ENCODE assay signal across 9 mouse cellular contexts in genomic region chr1:158654571-158655205, GRCm38 (mm10).
DNase-seq lines count a peak whose midpoint lies in the region; ATAC-seq lines count a peak whose summit lies in the region.
"Had no signal": no experiment of that assay in that cellular context is flagged by ENCODE, and none has a peak within 500 bp of the region (broad histone marks: within the 10 kb centered on the region; RNA-seq: fewer than 3 reads in every experiment).

No protein-coding gene starts in this region.

- H3K4me2 ChIP-seq in kidney, embryonic 15.5 days = no peak overlapping the region
- H3K4me2 ChIP-seq in midbrain, embryonic 15.5 days = no peak overlapping the region
- H3K4me2 ChIP-seq: lung, embryonic 15.5 days had no signal

- H3K9ac ChIP-seq in kidney, embryonic 15.5 days = no peak overlapping the region
- no peak overlapping the region for H3K9ac ChIP-seq in midbrain, embryonic 15.5 days
- H3K9ac ChIP-seq: lung, embryonic 15.5 days had no signal

- H3K4me3 ChIP-seq in kidney, embryonic 15.5 days (replicated peaks) = no peak overlapping the region
- H3K4me3 ChIP-seq in midbrain, embryonic 15.5 days = no peak overlapping the region
- H3K4me3 ChIP-seq: lung, embryonic 15.5 days had no signal

- 38% methylated on average over 3 of the region's 3 CpGs for WGBS in kidney, embryonic 15.5 days
- 40% methylated on average over 3 of the region's 3 CpGs for WGBS in midbrain, embryonic 15.5 days

- no peak for DNase-seq in kidney, adult 18-20 months
- DNase-seq in R1 (ENCODE audit: low read depth, low spot score) = peak; percentile 45
- no peak for DNase-seq in adrenal gland, postnatal 10 days
- DNase-seq in frontal cortex, postnatal 10 days (ENCODE audit: low spot score in 2 of 2) = no peak
- no peak for DNase-seq in heart, postnatal 4 days

- no peaks in the 10 kb centered on the region for H3K9me3 ChIP-seq in kidney, embryonic 15.5 days (replicated peaks)
- no peaks in the 10 kb centered on the region for H3K9me3 ChIP-seq in midbrain, embryonic 15.5 days
- H3K9me3 ChIP-seq: lung, embryonic 15.5 days had no signal

- no peaks in the 10 kb centered on the region for H3K36me3 ChIP-seq in kidney, embryonic 15.5 days
- peaks cover 6% of the 10 kb centered on the region; the same call in 1 of the 2 replicates for H3K36me3 ChIP-seq in midbrain, embryonic 15.5 days (replicated peaks)
- H3K36me3 ChIP-seq: lung, embryonic 15.5 days had no signal

- H3K4me1 ChIP-seq in kidney, embryonic 15.5 days = no peaks in the 10 kb centered on the region; the same call in 1 of the 2 replicates
- 0 out of 2 replicates have a peak, but pooled peaks cover 11% of the 10 kb centered on the region for H3K4me1 ChIP-seq in midbrain, embryonic 15.5 days
- H3K4me1 ChIP-seq: lung, embryonic 15.5 days had no signal

- H3K27ac ChIP-seq in kidney, embryonic 15.5 days = no peak overlapping the region
- H3K27ac ChIP-seq in midbrain, embryonic 15.5 days = peak overlapping the region; percentile 31; the same call in 1 of the 2 replicates
- H3K27ac ChIP-seq: lung, embryonic 15.5 days had no signal

- no peaks in the 10 kb centered on the region for H3K27me3 ChIP-seq in kidney, embryonic 15.5 days
- H3K27me3 ChIP-seq in midbrain, embryonic 15.5 days (replicated peaks) = no peaks in the 10 kb centered on the region
- H3K27me3 ChIP-seq: lung, embryonic 15.5 days had no signal

- ATAC-seq in kidney, embryonic 15.5 days (replicated peaks; ENCODE audit: low FRiP score) = peak; percentile 86
- ATAC-seq in granulocyte monocyte progenitor cell, adult 5-6 weeks (replicated peaks; ENCODE audit: poor library complexity, severe bottlenecking) = peak; percentile 82
- ATAC-seq in midbrain, embryonic 15.5 days (replicated peaks) = peak; percentile 92
